Mouse (Mus musculus) brain, embryonic 18.5 days (tissue): Measurements from ENCODE around the gene Slc22a23.

Experiments used
- DNase-seq: peaks from one replicate; pipeline ENCODE4 v3.0.0-alpha.2; 2012; ENCODE audit warnings: low read depth, low spot score

The Slc22a23 gene

DNA sequence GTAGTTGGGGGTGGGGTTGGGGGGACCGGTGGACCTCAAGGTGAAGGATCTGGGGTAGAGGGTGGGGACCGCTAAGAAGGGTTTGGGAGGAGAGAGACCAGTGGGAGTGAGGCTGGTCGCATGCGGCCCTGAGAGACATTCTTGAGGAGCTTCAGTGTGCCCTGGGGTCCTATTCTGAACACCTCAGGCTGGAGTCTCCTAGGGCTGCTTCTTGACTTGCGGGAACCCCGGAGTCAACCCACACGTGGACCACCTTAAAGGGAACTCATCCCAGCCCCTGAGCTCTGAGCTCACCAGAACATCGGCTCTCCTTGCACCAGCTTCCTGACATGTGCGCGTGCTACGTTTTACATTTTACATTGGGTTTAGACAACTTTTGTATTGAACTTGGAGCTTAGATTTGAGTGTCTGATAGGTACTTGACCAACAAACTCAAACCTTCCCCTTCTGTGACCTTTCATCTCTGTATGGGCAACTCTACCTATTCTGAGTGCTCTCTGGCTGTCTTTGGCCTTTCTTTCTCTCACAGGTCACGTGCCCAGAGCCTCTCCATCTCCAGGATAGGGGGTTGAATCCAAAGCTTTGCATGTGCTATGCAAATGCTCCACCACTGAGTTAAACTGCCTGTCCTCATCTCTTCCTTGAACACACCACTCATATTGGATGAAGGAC lies 181.5 kb downstream of the Slc22a23 start:
- no peak for DNase-seq

GRCm38 (mm10) chr13:34162491-34163303 lies 182.3 kb downstream of the Slc22a23 start, which contains the start of gene Psmg4:
Gene Psmg4, plus strand, starts transcription at chr13:34162964.
- no peak for DNase-seq

DNA sequence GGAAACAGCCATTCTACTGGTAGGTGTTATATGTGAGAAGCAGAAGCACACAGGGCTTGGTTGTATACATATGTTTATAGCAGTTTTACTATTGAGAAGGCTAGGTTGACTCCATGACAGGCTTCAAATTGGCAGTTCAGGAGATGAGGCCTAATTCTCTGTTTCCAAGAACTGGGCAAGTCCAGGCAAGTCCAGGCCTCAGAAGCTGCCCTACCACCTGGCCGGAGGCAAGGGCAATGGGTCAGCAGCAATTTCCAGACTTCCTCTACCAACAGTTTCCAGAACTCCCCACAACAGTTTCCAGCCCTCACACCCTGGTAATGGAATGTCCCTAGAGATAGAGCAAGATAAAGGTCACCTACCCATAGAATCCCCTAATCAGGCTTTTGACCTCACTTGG lies 185.1 kb downstream of the Slc22a23 start:
- DNase-seq, result no peak

DNA sequence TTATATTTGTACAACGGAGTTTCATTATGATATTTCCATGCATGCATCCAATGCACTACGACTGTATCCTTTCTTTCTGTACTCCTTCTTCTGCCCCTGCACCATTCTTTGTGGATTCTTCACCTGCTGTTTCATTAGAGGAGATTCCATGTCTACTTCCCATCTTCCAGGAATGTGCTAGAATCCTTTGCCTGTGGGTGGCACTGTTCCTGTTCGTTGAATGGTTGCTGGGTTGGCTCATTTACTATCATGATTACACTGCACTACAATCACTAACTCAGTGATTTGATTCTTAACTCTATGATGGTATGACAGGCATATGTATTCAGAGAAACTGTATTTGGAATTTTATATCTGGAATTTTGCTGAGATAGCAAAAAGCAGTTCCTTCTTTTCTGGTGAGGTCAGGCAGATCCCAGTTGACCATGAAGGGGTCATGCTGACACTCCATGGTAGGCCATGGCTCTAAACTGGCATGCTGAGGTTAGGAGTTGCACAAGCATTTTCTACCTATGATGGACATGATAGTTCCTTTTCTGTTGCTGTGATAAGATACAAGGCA lies 187.3 kb downstream of the Slc22a23 start:
- DNase-seq, result no peak

- no peak for DNase-seq
These were observed 188.2 kb downstream of the Slc22a23 start for GRCm38 (mm10) chr13:34156840-34157185.

GRCm38 (mm10) chr13:34156133-34156839 lies 188.7 kb downstream of the Slc22a23 start:
- no peak for DNase-seq

DNA sequence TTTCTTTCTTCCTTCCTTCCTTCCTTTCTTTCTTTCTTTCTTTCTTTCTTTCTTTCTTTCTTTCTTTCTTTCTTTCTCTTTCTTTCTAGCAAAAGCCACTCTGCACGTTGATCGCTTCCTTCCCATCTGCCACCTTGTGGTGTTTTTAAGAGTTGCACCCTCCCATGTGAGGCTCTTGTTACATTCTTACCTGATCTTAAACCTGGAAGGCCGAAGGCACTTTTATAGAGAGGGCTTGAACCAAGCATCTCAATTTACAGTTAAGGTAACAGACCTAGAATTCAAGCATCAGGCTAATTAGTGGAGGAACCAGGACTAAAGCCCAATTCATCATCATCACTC lies 190.1 kb downstream of the Slc22a23 start:
- no peak for DNase-seq

- peak; percentile 57 for DNase-seq
These were observed 190.6 kb downstream of the Slc22a23 start for GRCm38 (mm10) chr13:34154217-34154930.

GRCm38 (mm10) chr13:34153254-34154011 lies 191.5 kb downstream of the Slc22a23 start:
- peak; percentile 43 for DNase-seq

GRCm38 (mm10) chr13:34152695-34153094 lies 192.3 kb downstream of the Slc22a23 start:
- no peak for DNase-seq

- no peak for DNase-seq
These were observed 193.6 kb downstream of the Slc22a23 start for GRCm38 (mm10) chr13:34151425-34151824.

DNA sequence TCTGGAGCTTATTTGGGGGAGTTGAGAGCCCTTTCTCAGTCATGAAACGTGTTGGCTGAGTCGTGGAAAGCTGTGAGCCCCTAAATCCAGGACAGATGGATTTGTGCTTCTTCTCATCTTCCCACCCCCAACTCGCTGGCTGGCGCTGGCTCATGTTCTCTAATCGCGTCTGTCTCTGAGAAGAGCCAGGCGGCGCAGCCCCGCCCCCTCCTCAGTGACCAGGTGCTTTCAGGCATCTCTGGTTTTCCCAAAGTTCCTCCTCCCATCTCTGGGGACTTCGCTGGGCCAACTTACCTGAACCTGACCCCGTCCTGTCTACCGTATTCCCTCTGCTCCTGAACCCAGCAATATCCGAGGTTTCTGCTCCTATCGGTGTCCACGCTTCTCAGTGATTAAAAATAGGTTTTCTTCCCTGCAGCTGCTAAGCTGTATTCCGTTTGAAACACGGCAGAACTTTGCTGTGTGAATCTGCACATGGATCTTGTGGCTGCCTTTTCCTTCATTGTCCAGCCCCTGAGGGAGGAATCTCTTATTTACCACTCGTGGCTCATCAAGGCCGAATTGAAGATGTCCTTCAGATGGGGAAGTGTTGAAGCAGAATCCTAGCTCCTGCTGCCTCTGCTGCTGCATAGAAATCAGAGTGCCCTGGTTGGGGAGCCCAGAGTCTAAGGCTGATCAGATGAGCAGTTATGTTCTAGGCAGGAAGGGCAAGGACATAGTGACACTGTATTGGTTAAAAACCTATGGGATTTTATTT lies 194.5 kb downstream of the Slc22a23 start:
- DNase-seq, result no peak

- DNase-seq, result no peak
These were observed 195.4 kb downstream of the Slc22a23 start for GRCm38 (mm10) chr13:34149463-34150176.

GRCm38 (mm10) chr13:34148767-34149392 lies 196.1 kb downstream of the Slc22a23 start:
- peak; percentile 87 for DNase-seq

DNA sequence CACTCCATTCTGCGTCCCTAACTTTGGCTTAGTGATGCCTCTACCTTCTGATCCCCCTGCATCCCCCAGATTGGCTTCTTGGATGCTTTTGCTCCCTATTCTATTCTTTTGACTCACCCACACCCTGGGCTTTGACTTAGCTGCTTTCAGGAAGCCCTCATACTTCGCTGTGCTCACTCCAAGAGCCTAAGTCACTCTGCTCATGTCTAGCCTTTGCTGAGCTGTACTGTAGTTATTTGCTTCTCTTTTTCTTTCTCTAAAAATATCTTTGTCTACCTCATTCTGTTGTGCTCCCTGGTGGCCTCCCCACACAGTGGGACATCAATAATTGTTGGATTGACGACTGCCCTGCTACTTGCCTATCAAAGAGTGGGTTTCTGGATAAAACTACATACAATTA lies 196.8 kb downstream of the Slc22a23 start:
- no peak for DNase-seq

DNA sequence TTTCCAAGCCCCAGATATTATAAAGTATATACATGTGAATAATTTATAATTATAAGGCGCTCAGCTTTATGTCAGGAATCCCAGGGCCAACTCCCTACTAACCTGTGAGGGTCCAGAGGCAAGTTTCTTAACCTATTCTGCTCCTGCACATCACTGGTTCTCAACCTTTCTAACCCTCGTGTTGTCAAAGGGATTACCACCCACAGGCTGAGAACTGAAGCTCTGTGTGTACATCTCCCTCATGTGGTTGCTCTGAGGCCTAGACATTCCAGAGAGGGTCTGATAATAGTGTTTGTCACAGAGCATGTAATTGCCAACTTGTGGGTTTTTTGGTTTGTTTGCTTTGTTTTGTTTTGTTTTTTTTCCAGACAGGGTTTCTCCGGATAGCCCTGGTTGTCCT lies 198.1 kb downstream of the Slc22a23 start:
- no peak for DNase-seq

DNA sequence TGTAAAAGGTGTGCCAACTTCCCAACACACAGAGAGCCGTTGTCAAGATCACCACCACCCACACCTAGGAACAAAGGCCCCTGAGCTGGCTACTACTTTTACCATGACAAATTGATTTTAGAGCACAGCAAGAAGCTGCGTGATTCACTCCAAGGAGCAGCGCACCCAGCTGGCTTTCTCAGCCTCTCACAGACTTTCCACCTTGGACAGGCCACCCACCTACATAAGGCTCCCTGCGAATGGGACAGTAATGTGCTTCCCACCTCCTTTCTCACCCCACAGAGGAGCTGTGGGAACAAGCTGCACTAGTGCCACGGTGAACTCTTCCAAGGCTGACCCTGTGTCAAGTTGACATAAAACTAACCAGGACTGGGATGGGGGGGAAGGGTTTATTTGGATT lies 201.6 kb downstream of the Slc22a23 start:
- DNase-seq, result no peak

DNA sequence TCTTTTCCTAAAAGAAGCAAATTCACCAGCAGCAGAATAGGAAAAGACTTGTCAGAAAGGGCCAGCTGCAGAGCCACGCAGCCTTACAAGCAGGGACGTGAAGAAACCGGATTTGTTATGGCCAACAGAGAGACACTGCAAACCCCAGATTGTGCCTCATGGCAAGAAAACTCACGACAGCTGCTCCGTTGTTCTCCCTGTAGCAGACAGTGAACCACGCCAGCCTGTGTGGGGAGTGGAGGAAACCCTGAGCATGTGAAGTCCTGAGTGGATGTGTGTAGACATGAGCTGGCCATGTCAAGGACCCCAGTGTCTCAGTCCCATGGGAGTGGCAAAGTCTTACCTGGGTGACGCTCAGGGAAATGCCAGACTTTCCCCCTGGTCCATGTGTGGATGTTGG lies 208.4 kb downstream of the Slc22a23 start:
- DNase-seq, result peak; percentile 64

DNA sequence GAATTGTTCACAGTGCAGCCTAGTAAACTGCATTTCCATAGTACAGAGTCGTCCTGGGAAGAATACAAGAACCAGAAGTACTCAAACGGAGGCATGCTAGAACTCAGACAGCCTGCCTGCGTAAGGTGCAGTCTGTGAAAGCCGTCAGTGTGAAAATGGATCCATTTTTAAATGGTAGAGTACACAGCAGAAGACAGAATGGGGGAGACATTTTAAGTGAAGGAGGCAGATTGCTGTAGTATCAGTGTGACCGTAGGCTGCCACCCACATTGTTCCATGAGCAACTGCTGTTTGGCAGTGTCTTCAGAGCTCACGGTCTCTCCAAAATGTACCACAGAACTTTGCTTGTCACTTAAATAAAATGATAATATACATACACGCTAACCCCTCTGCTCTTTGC lies 210.7 kb downstream of the Slc22a23 start:
- DNase-seq, result peak; percentile 26
